Mouse (Mus musculus): Measurements from ENCODE around the gene Krtap5-4. TPM values are rescaled to one million over a fixed set of nuclear protein-coding genes. Genes with fewer than 3 reads are reported as not detected.
"Not testable (repeated sequence)": the region's sequence is repeated elsewhere in the genome, so short reads cannot be mapped to it uniquely, and the experiment has no call there.

Krtap5-4 gene
- total and polyA plus RNA-seq, 2 experiments from 2014 or later = not detected

DNA sequence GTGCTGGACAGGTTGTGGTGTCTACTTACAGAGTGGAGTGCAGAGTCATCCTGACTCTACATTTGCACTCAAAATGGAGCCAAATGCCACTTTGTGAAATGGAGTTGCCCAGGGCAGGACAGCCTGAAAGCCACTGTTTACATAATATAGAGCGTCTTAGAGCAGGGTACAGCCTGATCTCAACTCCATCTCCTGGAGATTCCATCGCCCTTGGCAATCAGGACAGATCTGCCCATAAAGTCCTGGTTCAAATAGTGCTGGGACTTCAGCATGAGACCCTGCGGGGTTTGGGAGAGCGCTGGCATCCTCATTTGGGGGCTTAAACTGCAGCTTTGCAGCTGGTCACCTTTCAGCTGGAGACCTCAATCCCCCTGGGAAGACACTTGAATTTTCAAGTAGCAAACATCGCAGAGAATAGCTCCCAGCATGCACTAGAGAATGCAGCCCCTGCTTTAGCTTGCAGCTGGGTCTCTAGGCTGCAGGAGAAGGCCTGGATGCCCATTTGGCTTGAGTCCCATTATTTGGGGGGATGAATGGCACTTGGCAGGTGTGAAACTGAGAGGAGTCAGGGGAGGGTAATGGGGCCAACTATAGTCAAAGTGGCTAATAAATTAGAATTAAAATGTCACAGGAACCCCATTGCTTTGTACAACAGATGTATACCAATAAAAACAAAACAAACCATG, 11.4 kb downstream of the Krtap5-4 start:
- Histone ChIP-seq H3K9me3 (ENCODE audit: low read length) (no peaks in the 10 kb centered on the region), H3K27me3 (ENCODE audit: insufficient read depth, low read length) (no peaks in the 10 kb centered on the region), H3K4me1 (ENCODE audit: insufficient read depth) (no peaks in the 10 kb centered on the region), H3K27ac (ENCODE audit: low read depth, low read length) (no peak overlapping the region), H3K9ac (no peak overlapping the region), H3K36me3 (ENCODE audit: insufficient read depth) (no peaks in the 10 kb centered on the region), H3K4me3 (ENCODE audit: low read depth, low read length) (no peak overlapping the region), H3K4me2 (ENCODE audit: low read depth) (no peak overlapping the region)
- no peak for TF ChIP-seq CTCF (IDR thresholded peaks at IDR 0.05; ENCODE audit: low read depth)
- ATAC-seq = peak; percentile 25; the same call in 1 of the 2 replicates
- peak; percentile 26 for DNase-seq
- 40% methylated on average over 5 of the region's 5 CpGs for WGBS

GRCm38 (mm10) chr7:142316558-142316957, 13.2 kb downstream of the Krtap5-4 start:
- H3K9ac ChIP-seq = no peak overlapping the region
- peak; percentile 66 for ATAC-seq
- H3K9me3 ChIP-seq (ENCODE audit: low read length) = no peaks in the 10 kb centered on the region
- WGBS = 44% methylated on average over 6 of the region's 6 CpGs
- peak; percentile 93 for TF ChIP-seq CTCF (IDR thresholded peaks at IDR 0.05; ENCODE audit: low read depth)
- no peaks in the 10 kb centered on the region for H3K27me3 ChIP-seq (ENCODE audit: insufficient read depth, low read length)
- no peaks in the 10 kb centered on the region for H3K4me1 ChIP-seq (ENCODE audit: insufficient read depth)
- DNase-seq = peak; percentile 81
- H3K36me3 ChIP-seq (ENCODE audit: insufficient read depth) = no peaks in the 10 kb centered on the region
- no peak overlapping the region for H3K27ac ChIP-seq (ENCODE audit: low read depth, low read length)
- no peak overlapping the region for H3K4me3 ChIP-seq (ENCODE audit: low read depth, low read length)
- no peak overlapping the region for H3K4me2 ChIP-seq (ENCODE audit: low read depth)

DNA sequence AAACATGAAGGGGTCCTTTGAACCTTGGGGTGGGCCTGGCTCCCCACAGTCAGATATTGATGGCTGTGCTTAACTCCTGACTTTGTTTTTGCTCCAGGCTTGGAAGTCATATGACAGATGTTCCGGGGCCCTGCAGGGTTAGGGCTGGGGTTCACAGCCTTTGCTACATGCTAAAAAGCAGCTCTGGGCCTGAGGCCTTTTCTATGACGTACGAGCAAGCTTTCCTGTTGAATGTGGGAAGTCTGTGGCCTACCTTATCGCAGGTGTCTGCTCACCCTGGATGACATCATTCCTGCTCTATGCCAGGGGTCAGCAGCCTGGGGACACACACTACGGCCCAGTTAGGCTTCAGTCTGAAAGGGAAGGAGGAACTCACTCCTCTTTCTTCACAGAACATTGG, 13.9 kb downstream of the Krtap5-4 start:
- ATAC-seq = no peak
- no peak overlapping the region for H3K9ac ChIP-seq
- H3K36me3 ChIP-seq (ENCODE audit: insufficient read depth) = no peaks in the 10 kb centered on the region
- H3K4me3 ChIP-seq (ENCODE audit: low read depth, low read length) = no peak overlapping the region
- no peak overlapping the region for H3K4me2 ChIP-seq (ENCODE audit: low read depth)
- WGBS = 90% methylated on average over 5 of the region's 5 CpGs
- H3K4me1 ChIP-seq (ENCODE audit: insufficient read depth) = no peaks in the 10 kb centered on the region
- H3K27me3 ChIP-seq (ENCODE audit: insufficient read depth, low read length) = no peaks in the 10 kb centered on the region
- no peaks in the 10 kb centered on the region for H3K9me3 ChIP-seq (ENCODE audit: low read length)
- no peak for DNase-seq
- no peak for TF ChIP-seq CTCF (IDR thresholded peaks at IDR 0.05; ENCODE audit: low read depth)
- no peak overlapping the region for H3K27ac ChIP-seq (ENCODE audit: low read depth, low read length)

- Histone ChIP-seq H3K4me3 (ENCODE audit: low read depth, low read length) (no peak overlapping the region), H3K27me3 (ENCODE audit: insufficient read depth, low read length) (no peaks in the 10 kb centered on the region), H3K9me3 (ENCODE audit: low read length) (no peaks in the 10 kb centered on the region), H3K36me3 (ENCODE audit: insufficient read depth) (no peaks in the 10 kb centered on the region), H3K4me1 (ENCODE audit: insufficient read depth) (no peaks in the 10 kb centered on the region), H3K27ac (ENCODE audit: low read depth, low read length) (no peak overlapping the region), H3K4me2 (ENCODE audit: low read depth) (no peak overlapping the region), H3K9ac (no peak overlapping the region)
- WGBS = 64% methylated on average over 11 of the region's 11 CpGs
- no peak for TF ChIP-seq CTCF (IDR thresholded peaks at IDR 0.05; ENCODE audit: low read depth)
- DNase-seq (peak; percentile 16), ATAC-seq (no peak)
These were observed 15.8 kb downstream of the Krtap5-4 start for GRCm38 (mm10) chr7:142319124-142319523.

GRCm38 (mm10) chr7:142320906-142321305, 17.6 kb downstream of the Krtap5-4 start:
- TF ChIP-seq CTCF (IDR thresholded peaks at IDR 0.05; ENCODE audit: low read depth) = no peak
- DNase-seq = no peak
- peak; percentile 5; the same call in 1 of the 2 replicates for ATAC-seq
- Histone ChIP-seq H3K4me2 (ENCODE audit: low read depth) (no peak overlapping the region), H3K27me3 (ENCODE audit: insufficient read depth, low read length) (no peaks in the 10 kb centered on the region), H3K4me1 (ENCODE audit: insufficient read depth) (no peaks in the 10 kb centered on the region), H3K9ac (no peak overlapping the region), H3K36me3 (ENCODE audit: insufficient read depth) (no peaks in the 10 kb centered on the region), H3K27ac (ENCODE audit: low read depth, low read length) (no peak overlapping the region), H3K9me3 (ENCODE audit: low read length) (no peaks in the 10 kb centered on the region), H3K4me3 (ENCODE audit: low read depth, low read length) (no peak overlapping the region)
- 38% methylated on average over 2 of the region's 2 CpGs for WGBS

GRCm38 (mm10) chr7:142321637-142322306, 18.4 kb downstream of the Krtap5-4 start:
- H3K4me1 ChIP-seq (ENCODE audit: insufficient read depth); H3K9ac ChIP-seq; H3K4me2 ChIP-seq (ENCODE audit: low read depth); DNase-seq; ATAC-seq; H3K36me3 ChIP-seq (ENCODE audit: insufficient read depth); H3K4me3 ChIP-seq (ENCODE audit: low read depth, low read length); H3K9me3 ChIP-seq (ENCODE audit: low read length); H3K27ac ChIP-seq (ENCODE audit: low read depth, low read length); H3K27me3 ChIP-seq (ENCODE audit: insufficient read depth, low read length): not testable (repeated sequence)
- 35% methylated on average over 4 of the region's 10 CpGs for WGBS

- H3K9ac ChIP-seq = no peak overlapping the region
- DNase-seq (no peak), ATAC-seq (no peak)
- no peak overlapping the region for H3K4me3 ChIP-seq (ENCODE audit: low read depth, low read length)
- H3K4me1 ChIP-seq (ENCODE audit: insufficient read depth) = no peaks in the 10 kb centered on the region
- no peaks in the 10 kb centered on the region for H3K27me3 ChIP-seq (ENCODE audit: insufficient read depth, low read length)
- TF ChIP-seq CTCF (IDR thresholded peaks at IDR 0.05; ENCODE audit: low read depth) = no peak
- H3K4me2 ChIP-seq (ENCODE audit: low read depth) = no peak overlapping the region
- H3K9me3 ChIP-seq (ENCODE audit: low read length) = no peaks in the 10 kb centered on the region
- 94% methylated on average over 6 of the region's 6 CpGs for WGBS
- H3K36me3 ChIP-seq (ENCODE audit: insufficient read depth) = no peaks in the 10 kb centered on the region
- no peak overlapping the region for H3K27ac ChIP-seq (ENCODE audit: low read depth, low read length)
These were observed 19.3 kb downstream of the Krtap5-4 start for GRCm38 (mm10) chr7:142322641-142323040.

Data from forebrain, postnatal 0 days (tissue).